Mouse (Mus musculus) thymus, postnatal 36 days (tissue): ENCODE results near the gene Map2k3.

ENCODE experiments used
- DNase-seq, 2 experiments: peaks; one replicate each; pipeline ENCODE4 v3.0.0; 2022; ENCODE audit warnings: mixed read lengths in 2 of 2

The Map2k3 gene

GRCm38 (mm10) chr11:60927264-60927663 lies 4.6 kb upstream of the Map2k3 start:
- DNase-seq: peak; percentile 82 to 83

- no peak for DNase-seq
These were observed 1.0 kb upstream of the Map2k3 start for GRCm38 (mm10) chr11:60930724-60931281.

GRCm38 (mm10) chr11:60931282-60931868 lies 458 bp upstream of the Map2k3 start:
- DNase-seq: no peak

GRCm38 (mm10) chr11:60932503-60933020 lies 729 bp downstream of the Map2k3 start:
- DNase-seq: no peak

- DNase-seq: no peak
These were observed 1.5 kb downstream of the Map2k3 start for GRCm38 (mm10) chr11:60933178-60933930.

- no peak for DNase-seq
These were observed 3.0 kb downstream of the Map2k3 start for GRCm38 (mm10) chr11:60934795-60935194.

GRCm38 (mm10) chr11:60935326-60935974 lies 3.6 kb downstream of the Map2k3 start:
- peak; percentile 54 to 78 for DNase-seq

GRCm38 (mm10) chr11:60935975-60936373 lies 4.1 kb downstream of the Map2k3 start:
- no peak for DNase-seq

- DNase-seq: no peak
These were observed 5.8 kb downstream of the Map2k3 start for GRCm38 (mm10) chr11:60937611-60938010.

- DNase-seq: no peak
These were observed 7.7 kb downstream of the Map2k3 start for GRCm38 (mm10) chr11:60939487-60939886.

- no peak for DNase-seq
These were observed 8.7 kb downstream of the Map2k3 start for GRCm38 (mm10) chr11:60940501-60940900.

GRCm38 (mm10) chr11:60941370-60941769 lies 9.5 kb downstream of the Map2k3 start:
- no peak for DNase-seq

- DNase-seq: no peak
These were observed 10.6 kb downstream of the Map2k3 start for GRCm38 (mm10) chr11:60942263-60943015.

- DNase-seq: no peak
These were observed 13.2 kb downstream of the Map2k3 start for GRCm38 (mm10) chr11:60945003-60945402.

GRCm38 (mm10) chr11:60951896-60952295 lies 20.1 kb downstream of the Map2k3 start:
- DNase-seq: no peak

- DNase-seq: no peak
These were observed 20.5 kb downstream of the Map2k3 start for GRCm38 (mm10) chr11:60952362-60952761.

GRCm38 (mm10) chr11:60952986-60953385 lies 21.2 kb downstream of the Map2k3 start:
- DNase-seq: no peak

- peak; percentile 71 to 73 for DNase-seq
These were observed 22.0 kb downstream of the Map2k3 start for GRCm38 (mm10) chr11:60953803-60954202.

- no peak for DNase-seq
These were observed 22.6 kb downstream of the Map2k3 start for GRCm38 (mm10) chr11:60954255-60955104.

GRCm38 (mm10) chr11:60955621-60956383 lies 24.0 kb downstream of the Map2k3 start:
- no peak for DNase-seq

GRCm38 (mm10) chr11:60958948-60959347 lies 27.1 kb downstream of the Map2k3 start:
- DNase-seq: no peak
